Mouse (Mus musculus) left cerebral cortex, postnatal 14 days (tissue): Measurements from ENCODE around the gene Vac14. TPM values are rescaled to one million over a fixed set of nuclear protein-coding genes. Genes with fewer than 3 reads are reported as not detected.
A peak's percentile ranks its signal among the peaks of the same experiment; 100 is the strongest.
"Not testable (repeated sequence)": the region's sequence is repeated elsewhere in the genome, so short reads cannot be mapped to it uniquely, and the experiment has no call there.

Source experiments
- DNase-seq, 2 experiments: peaks; one replicate each; pipeline ENCODE4 v3.0.0; 2021 to 2022; ENCODE audit warnings: low spot score in 2 of 2, mixed read lengths in 1 of 2
- intact Hi-C: fragments of 180-260 bp; cut with DNase I; formaldehyde crosslinking; loops from one replicate; pipeline ENCODE4 v1.15.1; 2025
- total RNA-seq, 2 experiments: library from RNA; stranded (reverse); gene quantifications; 2 replicates each; pipeline ENCODE4 v1.2.3; 2021

Vac14 gene
- total RNA-seq, 2 experiments from 2014 or later = 22.4 to 24.5 TPM

- DNase-seq = no peak
- intact Hi-C loops = no loop called here
Measured at GRCm38 (mm10) chr8:110644901-110645300, 26.5 kb downstream of the Vac14 start.

GRCm38 (mm10) chr8:110645340-110645739 lies 27.0 kb downstream of the Vac14 start:
- intact Hi-C loops = no loop called here
- DNase-seq = no peak

- intact Hi-C loops = loop anchor here (2.0 kb wide), 1 partner anchor 81 kb away; no protein-coding TSS in a partner anchor
- DNase-seq = peak; percentile 75 to 80
Measured at GRCm38 (mm10) chr8:110646064-110646463, 27.7 kb downstream of the Vac14 start.

- no peak for DNase-seq
- intact Hi-C loops = no loop called here
Measured at GRCm38 (mm10) chr8:110648577-110648976, 30.2 kb downstream of the Vac14 start.

- no peak for DNase-seq
- intact Hi-C loops = no loop called here
Measured at GRCm38 (mm10) chr8:110649286-110649685, 30.9 kb downstream of the Vac14 start.

- intact Hi-C loops = no loop called here
- peak in 1 of 2 experiments; percentile 79 for DNase-seq
Measured at GRCm38 (mm10) chr8:110650838-110651237, 32.5 kb downstream of the Vac14 start.

GRCm38 (mm10) chr8:110651847-110652246 lies 33.5 kb downstream of the Vac14 start:
- DNase-seq = no peak
- intact Hi-C loops = no loop called here

- intact Hi-C loops = no loop called here
- peak in 1 of 2 experiments; percentile 24 for DNase-seq
Measured at GRCm38 (mm10) chr8:110654075-110655060, 36.0 kb downstream of the Vac14 start.

GRCm38 (mm10) chr8:110655827-110656226 lies 37.4 kb downstream of the Vac14 start:
- DNase-seq = no peak
- intact Hi-C loops = no loop called here

GRCm38 (mm10) chr8:110657661-110658060 lies 39.3 kb downstream of the Vac14 start:
- no peak for DNase-seq
- intact Hi-C loops = no loop called here

- no peak for DNase-seq
- intact Hi-C loops = no loop called here
Measured at GRCm38 (mm10) chr8:110660121-110660520, 41.7 kb downstream of the Vac14 start.

GRCm38 (mm10) chr8:110662545-110662944 lies 44.2 kb downstream of the Vac14 start:
- intact Hi-C loops = no loop called here
- DNase-seq = no peak

- DNase-seq = peak in 1 of 2 experiments; percentile 25
- intact Hi-C loops = no loop called here
Measured at GRCm38 (mm10) chr8:110663015-110663742, 44.8 kb downstream of the Vac14 start.

GRCm38 (mm10) chr8:110664202-110664896 lies 46.0 kb downstream of the Vac14 start:
- intact Hi-C loops = no loop called here
- DNase-seq = peak; percentile 68 to 84

GRCm38 (mm10) chr8:110665000-110665399 lies 46.6 kb downstream of the Vac14 start:
- DNase-seq = no peak
- intact Hi-C loops = no loop called here

- DNase-seq, intact Hi-C loops: not testable (repeated sequence)
Measured at GRCm38 (mm10) chr8:110667590-110668177, 49.3 kb downstream of the Vac14 start.

GRCm38 (mm10) chr8:110669932-110670628 lies 51.7 kb downstream of the Vac14 start:
- intact Hi-C loops = no loop called here
- DNase-seq = no peak

- peak; percentile 46 to 60 for DNase-seq
- intact Hi-C loops = no loop called here
Measured at GRCm38 (mm10) chr8:110671309-110671708, 52.9 kb downstream of the Vac14 start.

- intact Hi-C loops = no loop called here
Measured at GRCm38 (mm10) chr8:110672133-110672532, 53.7 kb downstream of the Vac14 start.

More at GRCm38 (mm10) chr8:110672133-110672532, 53.7 kb downstream of the Vac14 start:
- no peak for DNase-seq
